Comparison of ENCODE assay signal across 8 mouse cellular contexts in genomic region chr6:140424991-140425361, GRCm38 (mm10). TPM values are rescaled to one million over a fixed set of nuclear protein-coding genes. Genes with fewer than 3 reads are reported as not detected.
DNase-seq lines count a peak whose midpoint lies in the region; ATAC-seq and TF ChIP-seq lines count a peak whose summit lies in the region.

No protein-coding gene starts in this region.

- H3K36me3 ChIP-seq in kidney, adult 2 months (ENCODE audit: control insufficient read depth, insufficient read depth, low read length), result no peaks in the 10 kb centered on the region
- H3K36me3 ChIP-seq in liver, embryonic 13.5 days, result 0 out of 2 replicates have a peak, but pooled peaks cover 6% of the 10 kb centered on the region
- no peaks in the 10 kb centered on the region for H3K36me3 ChIP-seq in myocyte (ENCODE audit: control insufficient read depth, insufficient read depth)

- DNase-seq in layer of hippocampus, adult 11-12 months (ENCODE audit: low spot score), result peak; percentile 29
- DNase-seq in layer of hippocampus, adult 9-10 months (ENCODE audit: low spot score), result no peak
- DNase-seq in c-Kit-positive CD71-negative TER-119-negative erythroid progenitor cells, embryonic 14.5 days (ENCODE audit: low read depth), result peak; percentile 4
- DNase-seq in frontal cortex, postnatal 36 days (ENCODE audit: low spot score in 2 of 2), result peak; percentile 46 to 49
- DNase-seq in kidney, adult 2 months, result peak; percentile 64
- no peak for DNase-seq in liver, embryonic 13.5 days
- DNase-seq in urinary bladder, postnatal 36 days (ENCODE audit: low spot score in 2 of 2), result peak; percentile 56

- TF ChIP-seq POLR2A in kidney, adult 2 months (IDR thresholded peaks at IDR 0.05; ENCODE audit: low read depth, low read length), result no peak
- TF ChIP-seq POLR2A in myocyte (IDR thresholded peaks at IDR 0.05; ENCODE audit: insufficient read length, low read depth), result no peak

- H3K27me3 ChIP-seq in kidney, adult 2 months (replicated peaks; ENCODE audit: control insufficient read depth, insufficient read depth, low read length), result no peaks in the 10 kb centered on the region
- H3K27me3 ChIP-seq in liver, embryonic 13.5 days, result peaks cover 26% of the 10 kb centered on the region
- H3K27me3 ChIP-seq in myocyte (ENCODE audit: control insufficient read depth, insufficient read depth, insufficient read length), result no peaks in the 10 kb centered on the region

- H3K9ac ChIP-seq in liver, embryonic 13.5 days, result peak overlapping the region; percentile 78

- H3K79me2 ChIP-seq in myocyte (ENCODE audit: control insufficient read depth, insufficient read depth), result no peaks in the 10 kb centered on the region

- WGBS in kidney, adult 2 months, result 6% methylated on average over 17 of the region's 17 CpGs
- WGBS in liver, embryonic 13.5 days (ENCODE audit: insufficient replicate concordance), result 5% methylated on average over 17 of the region's 17 CpGs

- H3K27ac ChIP-seq in kidney, adult 2 months (ENCODE audit: insufficient read depth, low read depth, low read length), result peak overlapping the region; percentile 45; the same call in 1 of the 2 replicates
- peak overlapping the region; percentile 50; the same call in 1 of the 2 replicates for H3K27ac ChIP-seq in liver, embryonic 13.5 days

- no peak for TF ChIP-seq CTCF in kidney, adult 2 months (conservative IDR thresholded peaks at IDR 0.05; ENCODE audit: insufficient read depth, insufficient read length, low read depth, low read length)

- H3K4me2 ChIP-seq in liver, embryonic 13.5 days, result peak overlapping the region; percentile 77
- H3K4me2 ChIP-seq in myocyte (ENCODE audit: low read depth), result peak overlapping the region; percentile 71

- H3K4me3 ChIP-seq in kidney, adult 2 months (ENCODE audit: insufficient read depth, low read depth, low read length), result peak overlapping the region; percentile 87
- H3K4me3 ChIP-seq in liver, embryonic 13.5 days (replicated peaks), result peak overlapping the region; percentile 74
- peak overlapping the region; percentile 61 for H3K4me3 ChIP-seq in myocyte

- no peak for ATAC-seq in liver, embryonic 13.5 days (ENCODE audit: low read depth)

- H3ac ChIP-seq in myocyte (ENCODE audit: control insufficient read depth, insufficient read length), result peak overlapping the region; percentile 74

- no peaks in the 10 kb centered on the region for H3K4me1 ChIP-seq in kidney, adult 2 months (ENCODE audit: control insufficient read depth, insufficient read depth, low read length)
- peaks cover 5% of the 10 kb centered on the region; the same call in 1 of the 2 replicates for H3K4me1 ChIP-seq in liver, embryonic 13.5 days (replicated peaks)

- no peaks in the 10 kb centered on the region for H3K9me3 ChIP-seq in liver, embryonic 13.5 days (replicated peaks)

TF ChIP-seq in myocyte, 11 proteins besides CTCF, POLR2A, EP300 and RAD21:
- TF ChIP-seq CEBPB (IDR thresholded peaks at IDR 0.05; ENCODE audit: insufficient read depth, poor library complexity, severe bottlenecking) (no peak), MYOG (IDR thresholded peaks at IDR 0.05; ENCODE audit: control insufficient read depth in 1 of 3, insufficient read depth in 1 of 3, insufficient read length in 2 of 3, low read depth in 2 of 3) (no peak), MYOD1 (IDR thresholded peaks at IDR 0.05; ENCODE audit: control insufficient read depth in 1 of 3, insufficient read length in 2 of 3, low read depth in 2 of 3) (no peak), USF1 (IDR thresholded peaks at IDR 0.05; ENCODE audit: low read depth) (no peak), E2F4 (IDR thresholded peaks at IDR 0.05; ENCODE audit: insufficient read depth) (no peak), TCF3 (IDR thresholded peaks at IDR 0.05; ENCODE audit: insufficient read length, low read depth) (no peak), TCF12 (IDR thresholded peaks at IDR 0.05; ENCODE audit: insufficient read depth, poor library complexity, severe bottlenecking) (no peak), REST (IDR thresholded peaks at IDR 0.05; ENCODE audit: insufficient read depth, insufficient read length) (no peak)

RNA-seq across cellular contexts. Expression of gene Plekha5, which starts 1.1 kb away (rescaled TPM):
- 20.1 and 21.4 TPM in 2 replicates for polyA plus RNA-seq in kidney, adult 2 months (2012; rRNA removed)
- polyA plus RNA-seq in liver, embryonic 13.5 days (2015; fragmentation: Nextera tagmentation; extraction: Ambion mirVana), result 4.8 and 6.3 TPM in 2 replicates
- polyA plus RNA-seq in myocyte (2012; fragmentation: generic; extraction: Trizol), result 12.2 TPM

Comparison
In these comparisons a context has a peak if more than half of its experiments do, and no peak if none do; other contexts are left out.
1. DNase-seq: peak in layer of hippocampus, adult 11-12 months (single experiment), c-Kit-positive CD71-negative TER-119-negative erythroid progenitor cells, embryonic 14.5 days (single experiment), frontal cortex, postnatal 36 days (2 of 2), kidney, adult 2 months (single experiment) and urinary bladder, postnatal 36 days (2 of 2); none in layer of hippocampus, adult 9-10 months (single experiment) and liver, embryonic 13.5 days (single experiment).
2. Peak in every context shown above with its lines, with median percentiles within 50 percentile points of each other: H3K4me3 ChIP-seq.